Mouse (Mus musculus) urinary bladder, adult 2 months (tissue): ENCODE measurements around the gene Coro6. TPM values are rescaled to one million over a fixed set of nuclear protein-coding genes. Genes with fewer than 3 reads are reported as not detected.

Experiments used
- DNase-seq: peaks from one replicate; pipeline ENCODE4 v3.0.0; 2022; ENCODE audit warnings: low spot score
- polyA plus RNA-seq: library from polyadenylated mRNA; depleted of rRNA; stranded (reverse); fragments of >200 nt; gene quantifications from 2 replicates; pipeline ENCODE4 v1.2.3, GENCODE M21; 2012

Coro6 gene
- polyA plus RNA-seq, 1 experiment: 19.9 TPM

DNA sequence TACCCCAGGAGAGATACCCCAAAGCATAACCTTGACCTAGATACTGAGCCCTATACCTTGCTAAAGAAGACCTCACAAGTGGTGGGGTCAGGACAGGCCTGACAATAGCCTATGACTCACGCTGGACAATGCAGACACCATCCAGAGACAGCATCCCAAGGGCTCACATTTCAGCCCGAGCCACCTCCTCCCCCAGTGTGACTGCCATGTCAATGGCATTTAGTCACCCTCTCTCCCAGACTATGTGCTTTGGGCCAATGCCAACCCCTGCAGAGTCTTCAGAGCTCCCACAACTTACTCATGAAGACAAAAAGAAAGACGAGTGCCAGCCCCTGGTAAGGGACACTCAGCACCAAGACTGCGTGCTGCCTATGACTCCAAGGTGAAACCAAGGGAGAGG is 2.5 kb downstream of the Coro6 start:
- no peak for DNase-seq

GRCm38 (mm10) chr11:77465111-77465510 is 2.9 kb downstream of the Coro6 start:
- no peak for DNase-seq

- DNase-seq: no peak
These were observed 4.3 kb downstream of the Coro6 start for GRCm38 (mm10) chr11:77466544-77466943.

GRCm38 (mm10) chr11:77467157-77467556 is 4.9 kb downstream of the Coro6 start:
- DNase-seq: peak; percentile 65

GRCm38 (mm10) chr11:77467784-77468183 is 5.6 kb downstream of the Coro6 start:
- peak; percentile 60 for DNase-seq

- no peak for DNase-seq
These were observed 6.2 kb downstream of the Coro6 start for GRCm38 (mm10) chr11:77468397-77468796.

DNA sequence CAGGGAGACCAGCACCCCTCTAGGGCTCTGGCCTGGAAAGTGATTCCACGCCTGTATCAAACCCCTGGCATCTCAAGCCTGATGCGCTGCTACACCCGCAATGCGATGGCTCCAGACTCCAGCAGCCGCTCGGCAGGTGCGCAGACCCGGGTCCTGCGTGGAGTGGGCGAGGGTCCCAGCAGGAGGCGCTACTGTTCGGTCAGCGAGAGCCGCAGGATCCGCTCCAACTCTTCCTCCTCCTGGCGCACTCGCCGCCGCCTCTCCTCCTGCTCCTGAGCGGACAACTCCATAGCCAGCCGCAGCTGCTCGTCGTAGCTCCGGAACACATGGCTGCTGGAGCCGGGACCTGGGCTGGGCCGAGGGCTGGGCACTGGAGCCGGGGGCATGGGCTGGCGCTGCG is 9.2 kb downstream of the Coro6 start:
- no peak for DNase-seq

DNA sequence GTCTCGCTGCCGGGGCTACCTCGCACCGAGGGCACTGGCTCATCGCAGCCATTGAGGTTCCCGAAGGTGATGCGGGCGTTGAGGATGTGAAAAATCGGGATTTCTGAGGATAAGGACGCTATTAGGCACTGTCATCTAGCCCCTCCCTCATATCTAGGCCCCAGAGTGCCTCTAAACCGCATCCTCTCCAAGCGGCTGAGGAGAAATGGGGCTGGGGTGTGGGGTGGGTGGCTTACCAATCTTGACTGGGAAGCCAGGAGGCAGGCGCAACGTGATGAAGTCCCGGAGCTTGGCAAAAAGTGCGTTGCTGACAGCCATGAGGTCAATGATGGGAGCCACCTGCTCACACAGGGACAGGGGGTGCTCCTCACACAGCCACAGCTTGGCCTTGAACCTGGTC is 10.6 kb downstream of the Coro6 start:
- no peak for DNase-seq

GRCm38 (mm10) chr11:77476216-77476615 is 14.0 kb downstream of the Coro6 start:
- no peak for DNase-seq

GRCm38 (mm10) chr11:77476895-77477294 is 14.7 kb downstream of the Coro6 start:
- no peak for DNase-seq

DNA sequence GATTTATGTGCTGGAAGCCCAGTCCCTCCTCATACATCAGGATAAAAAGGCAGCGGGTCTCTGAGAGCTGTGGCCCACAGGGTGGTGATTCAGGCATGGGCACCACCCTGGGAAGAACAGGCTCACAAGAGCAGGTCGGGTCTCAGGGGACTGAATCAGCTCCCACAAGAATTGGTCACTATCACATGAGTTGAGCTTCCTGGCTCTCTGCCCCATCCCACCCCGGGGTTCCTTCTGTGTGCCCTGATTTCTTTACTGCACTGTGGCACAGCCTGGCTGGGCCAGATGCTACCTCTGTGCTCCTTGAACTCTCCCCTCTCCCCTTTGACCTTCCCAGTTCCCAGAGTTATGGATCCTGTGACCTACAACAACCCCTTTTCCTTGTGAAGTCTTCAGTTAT is 20.8 kb downstream of the Coro6 start:
- no peak for DNase-seq

- DNase-seq: no peak
These were observed 21.5 kb downstream of the Coro6 start for GRCm38 (mm10) chr11:77483510-77484255.

DNA sequence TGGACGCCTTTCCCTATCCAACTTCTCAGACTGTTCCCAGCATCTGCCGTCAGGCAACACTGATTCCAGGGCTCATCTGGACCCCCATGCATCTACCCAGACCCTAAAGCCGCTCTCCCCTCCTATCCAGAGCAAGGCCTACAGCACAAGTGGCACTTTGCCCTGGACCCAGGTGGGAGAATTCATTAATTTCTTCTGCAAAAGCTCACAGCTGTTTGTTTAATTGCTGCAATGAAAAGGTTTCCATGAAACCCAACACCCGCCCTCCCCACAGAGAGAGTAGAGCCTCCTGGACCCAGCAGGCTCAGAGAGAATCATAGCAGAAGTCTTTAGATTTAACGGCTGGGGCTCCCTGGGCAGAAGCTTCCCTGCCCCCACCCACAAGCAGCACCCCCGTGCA is 23.0 kb downstream of the Coro6 start:
- no peak for DNase-seq

GRCm38 (mm10) chr11:77486798-77487197 is 24.6 kb downstream of the Coro6 start:
- DNase-seq: no peak

- no peak for DNase-seq
These were observed 26.8 kb downstream of the Coro6 start for GRCm38 (mm10) chr11:77488771-77489581.

DNA sequence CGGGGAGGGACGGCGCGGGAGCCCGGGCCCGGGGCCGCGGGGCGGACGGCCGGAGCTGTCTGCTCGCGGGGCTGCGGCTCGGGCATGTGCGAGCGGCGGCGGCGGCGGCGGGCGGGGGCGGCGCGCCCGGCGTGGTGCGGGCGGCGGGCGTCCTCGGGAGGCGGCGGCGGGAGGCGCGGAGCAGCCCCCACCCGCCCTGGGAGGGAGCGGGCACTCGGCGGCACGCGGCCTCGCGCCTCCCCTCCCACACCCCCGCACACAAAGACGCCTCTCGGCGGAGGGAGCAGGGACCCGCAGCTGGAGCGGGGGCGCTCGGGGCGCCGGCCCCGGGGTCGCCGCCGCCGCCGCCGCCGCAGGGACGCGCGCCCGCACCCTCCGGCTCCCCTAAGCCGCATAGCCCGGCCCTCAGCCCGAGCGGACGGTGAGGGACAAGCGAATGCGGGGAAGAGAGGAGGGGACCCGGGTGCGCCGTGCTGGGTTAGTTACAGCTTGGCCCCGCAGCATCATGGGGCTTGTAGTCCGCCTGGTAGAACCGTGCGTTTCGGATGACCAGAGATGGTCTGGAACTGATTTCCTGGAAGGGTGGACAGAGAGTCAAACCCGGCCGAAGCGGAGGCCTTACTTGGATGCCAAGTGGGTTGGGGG is 27.5 kb downstream of the Coro6 start, which contains the start of gene Ankrd13b:
Gene Ankrd13b (minus strand): TSS at position 88 of the 645 bp plus-strand sequence.
- no peak for DNase-seq

DNA sequence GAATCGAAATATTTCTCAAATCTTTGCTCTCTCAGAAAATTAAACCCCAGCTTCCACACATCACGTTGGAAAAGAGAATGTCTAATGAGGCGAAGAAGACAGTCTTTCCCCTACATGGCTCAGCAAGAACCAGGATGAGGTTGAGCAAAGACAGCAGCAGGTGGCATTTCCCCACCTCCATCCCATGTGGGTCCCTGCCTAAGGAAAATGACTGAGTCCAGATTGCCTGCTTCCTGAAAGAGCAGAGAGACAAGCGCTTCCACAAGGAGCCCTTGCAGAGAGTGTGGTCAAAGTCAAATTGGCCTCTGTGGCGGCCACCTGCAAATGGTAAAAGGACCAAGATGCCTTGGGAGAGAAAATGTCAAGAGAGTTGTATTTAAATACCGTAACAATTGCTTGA is 28.2 kb downstream of the Coro6 start:
- DNase-seq: no peak

DNA sequence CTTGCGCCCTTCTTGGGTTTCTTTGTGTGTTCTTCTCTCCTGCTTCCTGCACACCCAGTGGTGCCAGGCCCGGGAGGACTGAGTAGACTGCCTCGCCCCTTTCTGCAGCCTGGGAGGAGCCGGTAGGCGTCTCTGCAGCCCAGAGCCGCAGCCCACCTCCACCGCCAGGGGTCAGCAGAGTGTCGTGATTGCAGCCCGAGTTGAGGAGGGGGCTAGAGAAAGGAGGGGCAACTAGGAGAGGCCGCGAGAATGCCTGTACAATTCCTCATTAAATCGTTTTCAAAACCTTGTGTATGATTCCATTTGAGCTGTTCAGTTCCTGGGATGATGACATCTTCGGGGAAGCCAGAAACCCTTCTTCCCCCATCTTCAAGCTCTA is 28.9 kb downstream of the Coro6 start:
- peak; percentile 80 for DNase-seq

- no peak for DNase-seq
These were observed 29.5 kb downstream of the Coro6 start for GRCm38 (mm10) chr11:77491502-77492291.

DNA sequence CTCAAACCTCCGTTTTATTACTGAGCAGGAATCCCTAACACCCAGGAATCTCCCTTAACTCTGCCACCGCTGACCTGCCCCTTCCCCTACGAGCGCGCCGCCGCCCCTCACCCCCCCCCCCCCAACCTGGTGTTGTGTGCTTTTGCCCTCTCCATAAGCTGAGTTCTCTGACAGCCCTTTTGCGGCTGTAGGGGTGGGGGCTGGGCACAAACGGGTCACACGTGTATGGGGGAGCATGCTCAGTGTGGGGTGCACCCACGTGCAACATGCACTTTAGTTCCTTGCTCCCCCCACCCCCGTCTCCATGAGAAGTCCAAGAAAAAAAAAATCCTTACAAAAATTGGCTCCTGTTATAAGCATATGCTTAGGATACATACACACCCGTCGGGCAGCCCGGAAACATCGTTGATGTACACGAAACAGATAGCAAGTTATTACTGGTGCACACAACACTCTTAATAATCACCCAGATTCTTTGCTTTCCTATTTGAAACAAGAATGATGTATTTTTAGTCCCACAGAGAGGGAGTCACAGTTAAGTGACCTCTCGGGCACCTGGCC is 30.2 kb downstream of the Coro6 start:
- no peak for DNase-seq

DNA sequence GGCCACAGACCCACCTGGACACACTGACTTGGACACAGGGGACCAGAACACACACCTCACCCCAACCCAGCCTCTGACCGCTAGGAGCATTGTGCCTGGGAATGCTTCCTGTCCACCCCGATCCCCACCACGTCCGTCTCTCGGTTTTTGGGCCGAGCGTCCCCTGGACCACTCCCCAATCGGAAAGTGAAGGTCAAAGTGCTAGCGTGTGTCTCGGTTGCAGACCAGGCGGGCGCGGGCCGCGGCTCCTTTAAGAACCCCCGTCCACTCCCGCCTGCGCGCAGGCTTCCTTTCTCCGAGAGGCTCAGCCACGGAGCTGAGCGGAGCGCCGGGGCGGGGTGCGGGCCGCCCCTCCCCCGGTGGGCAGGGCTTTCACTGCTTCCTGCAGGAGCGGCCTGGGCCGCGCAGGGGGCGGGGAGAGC is 30.7 kb downstream of the Coro6 start:
- peak; percentile 84 for DNase-seq
